Mouse (Mus musculus): ENCODE data around the gene Ush1g. TPM values are rescaled to one million over a fixed set of nuclear protein-coding genes. Genes with fewer than 3 reads are reported as not detected.
A peak's percentile ranks its signal among the peaks of the same experiment; 100 is the strongest.

Gene Ush1g
- polyA plus RNA-seq, 1 experiment from 2014 or later: not detected

GRCm38 (mm10) chr11:115285282-115285681, 36.6 kb downstream of the Ush1g start:
- H3K36me3 ChIP-seq (ENCODE audit: insufficient read depth, low read length): no peaks in the 10 kb centered on the region
- no peak for TF ChIP-seq CTCF (IDR thresholded peaks at IDR 0.05)
- no peak for TF ChIP-seq EP300 (IDR thresholded peaks at IDR 0.05)
- H3K9me3 ChIP-seq (ENCODE audit: low read length): no peaks in the 10 kb centered on the region
- WGBS: 19% methylated on average over 4 of the region's 4 CpGs
- DNase-seq (ENCODE audit: low spot score) (no peak), ATAC-seq (no peak)
- H3K4me3 ChIP-seq (ENCODE audit: low read depth, low read length): no peak overlapping the region
- H3K4me1 ChIP-seq (ENCODE audit: insufficient read depth, low read depth, low read length): no peaks in the 10 kb centered on the region
- H3K4me2 ChIP-seq (replicated peaks; ENCODE audit: low read depth, low read length): no peak overlapping the region
- H3K27me3 ChIP-seq (replicated peaks; ENCODE audit: insufficient read depth, low read length): no peaks in the 10 kb centered on the region
- no peak overlapping the region for H3K9ac ChIP-seq (replicated peaks; ENCODE audit: low read depth)
- no peak overlapping the region for H3K27ac ChIP-seq (ENCODE audit: low read length)

GRCm38 (mm10) chr11:115283891-115284620, 37.8 kb downstream of the Ush1g start:
- ATAC-seq (no peak), DNase-seq (ENCODE audit: low spot score) (no peak)
- Histone ChIP-seq H3K4me2 (replicated peaks; ENCODE audit: low read depth, low read length) (no peak overlapping the region), H3K4me1 (ENCODE audit: insufficient read depth, low read depth, low read length) (no peaks in the 10 kb centered on the region), H3K27me3 (replicated peaks; ENCODE audit: insufficient read depth, low read length) (no peaks in the 10 kb centered on the region), H3K27ac (ENCODE audit: low read length) (no peak overlapping the region), H3K36me3 (ENCODE audit: insufficient read depth, low read length) (no peaks in the 10 kb centered on the region), H3K4me3 (ENCODE audit: low read depth, low read length) (no peak overlapping the region), H3K9me3 (ENCODE audit: low read length) (no peaks in the 10 kb centered on the region), H3K9ac (replicated peaks; ENCODE audit: low read depth) (no peak overlapping the region)
- TF ChIP-seq EP300 (IDR thresholded peaks at IDR 0.05) (no peak), CTCF (IDR thresholded peaks at IDR 0.05) (no peak)
- 78% methylated on average over 12 of the region's 12 CpGs for WGBS

DNA sequence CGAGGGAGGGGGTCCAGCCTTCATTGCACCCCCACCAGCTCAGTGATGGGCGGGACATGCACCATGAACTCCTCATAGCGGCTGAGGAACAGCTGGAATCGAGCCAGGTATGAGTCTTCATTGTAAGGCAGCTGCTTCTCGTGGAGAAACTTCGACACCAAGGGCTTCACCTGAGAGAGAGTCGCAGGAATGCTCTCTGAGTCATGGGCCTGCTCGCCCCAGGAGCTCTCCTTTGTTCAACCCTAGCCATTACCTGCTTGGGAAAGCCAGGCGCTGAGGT, 38.4 kb downstream of the Ush1g start:
- no peaks in the 10 kb centered on the region for H3K36me3 ChIP-seq (ENCODE audit: insufficient read depth, low read length)
- 70% methylated on average over 9 of the region's 9 CpGs for WGBS
- H3K4me2 ChIP-seq (replicated peaks; ENCODE audit: low read depth, low read length): no peak overlapping the region
- H3K9ac ChIP-seq (replicated peaks; ENCODE audit: low read depth): no peak overlapping the region
- TF ChIP-seq CTCF (IDR thresholded peaks at IDR 0.05): no peak
- no peak for TF ChIP-seq EP300 (IDR thresholded peaks at IDR 0.05)
- no peaks in the 10 kb centered on the region for H3K27me3 ChIP-seq (replicated peaks; ENCODE audit: insufficient read depth, low read length)
- ATAC-seq (no peak), DNase-seq (ENCODE audit: low spot score) (no peak)
- no peak overlapping the region for H3K27ac ChIP-seq (ENCODE audit: low read length)
- H3K4me1 ChIP-seq (ENCODE audit: insufficient read depth, low read depth, low read length): no peaks in the 10 kb centered on the region
- no peaks in the 10 kb centered on the region for H3K9me3 ChIP-seq (ENCODE audit: low read length)
- H3K4me3 ChIP-seq (ENCODE audit: low read depth, low read length): no peak overlapping the region

- WGBS: 68% methylated on average over 8 of the region's 8 CpGs
- Histone ChIP-seq H3K4me3 (ENCODE audit: low read depth, low read length) (no peak overlapping the region), H3K9ac (replicated peaks; ENCODE audit: low read depth) (no peak overlapping the region), H3K27ac (ENCODE audit: low read length) (no peak overlapping the region), H3K27me3 (replicated peaks; ENCODE audit: insufficient read depth, low read length) (no peaks in the 10 kb centered on the region), H3K4me1 (ENCODE audit: insufficient read depth, low read depth, low read length) (no peaks in the 10 kb centered on the region; the same call in 1 of the 2 replicates), H3K4me2 (replicated peaks; ENCODE audit: low read depth, low read length) (no peak overlapping the region), H3K9me3 (ENCODE audit: low read length) (no peaks in the 10 kb centered on the region), H3K36me3 (ENCODE audit: insufficient read depth, low read length) (no peaks in the 10 kb centered on the region)
- no peak for DNase-seq (ENCODE audit: low spot score)
- no peak for ATAC-seq
- TF ChIP-seq EP300 (IDR thresholded peaks at IDR 0.05) (no peak), CTCF (IDR thresholded peaks at IDR 0.05) (no peak)
Measured at GRCm38 (mm10) chr11:115282723-115283485, 38.9 kb downstream of the Ush1g start.

DNA sequence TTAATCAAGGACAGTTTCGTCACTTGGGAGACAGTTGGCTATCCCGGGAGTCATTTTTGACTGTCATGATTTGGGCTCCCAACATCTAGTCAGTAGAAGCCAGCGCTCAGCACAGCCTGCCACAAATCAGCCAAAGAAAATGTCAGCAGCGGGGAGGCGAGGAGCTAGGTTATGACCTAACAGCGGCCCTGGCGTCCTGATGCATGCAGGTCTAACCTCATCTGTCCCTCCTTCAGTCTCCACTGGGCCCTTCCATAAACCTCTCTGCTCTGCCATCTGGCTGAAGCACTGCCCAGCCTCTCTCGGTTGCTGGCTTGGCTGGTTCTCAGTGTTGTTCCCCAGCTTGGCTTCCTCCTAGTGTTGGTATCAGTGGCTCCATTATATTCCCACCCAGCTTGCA, 39.5 kb downstream of the Ush1g start:
- no peaks in the 10 kb centered on the region for H3K9me3 ChIP-seq (ENCODE audit: low read length)
- no peaks in the 10 kb centered on the region for H3K27me3 ChIP-seq (replicated peaks; ENCODE audit: insufficient read depth, low read length)
- WGBS: 68% methylated on average over 8 of the region's 8 CpGs
- ATAC-seq: no peak
- no peaks in the 10 kb centered on the region for H3K36me3 ChIP-seq (ENCODE audit: insufficient read depth, low read length)
- TF ChIP-seq EP300 (IDR thresholded peaks at IDR 0.05): no peak
- TF ChIP-seq CTCF (IDR thresholded peaks at IDR 0.05): no peak
- DNase-seq (ENCODE audit: low spot score): no peak
- no peak overlapping the region for H3K4me3 ChIP-seq (ENCODE audit: low read depth, low read length)
- H3K9ac ChIP-seq (replicated peaks; ENCODE audit: low read depth): no peak overlapping the region
- H3K4me2 ChIP-seq (replicated peaks; ENCODE audit: low read depth, low read length): no peak overlapping the region
- peaks cover 4% of the 10 kb centered on the region; the same call in 1 of the 2 replicates for H3K4me1 ChIP-seq (ENCODE audit: insufficient read depth, low read depth, low read length)
- H3K27ac ChIP-seq (ENCODE audit: low read length): no peak overlapping the region

- Histone ChIP-seq H3K4me2 (replicated peaks; ENCODE audit: low read depth, low read length) (no peak overlapping the region), H3K9ac (replicated peaks; ENCODE audit: low read depth) (no peak overlapping the region), H3K4me1 (ENCODE audit: insufficient read depth, low read depth, low read length) (peaks cover 10% of the 10 kb centered on the region; the same call in 1 of the 2 replicates), H3K4me3 (ENCODE audit: low read depth, low read length) (no peak overlapping the region), H3K36me3 (ENCODE audit: insufficient read depth, low read length) (no peaks in the 10 kb centered on the region), H3K27me3 (replicated peaks; ENCODE audit: insufficient read depth, low read length) (no peaks in the 10 kb centered on the region), H3K27ac (ENCODE audit: low read length) (no peak overlapping the region), H3K9me3 (ENCODE audit: low read length) (no peaks in the 10 kb centered on the region)
- DNase-seq (ENCODE audit: low spot score) (no peak), ATAC-seq (no peak)
- 59% methylated on average over 1 of the region's 1 CpGs for WGBS
- TF ChIP-seq EP300 (IDR thresholded peaks at IDR 0.05) (no peak), CTCF (IDR thresholded peaks at IDR 0.05) (0 out of 2 replicates have a peak, but pooled peaks have one; percentile 3)
Measured at GRCm38 (mm10) chr11:115279726-115280125, 42.1 kb downstream of the Ush1g start.

Measured in lung, postnatal 0 days (tissue).